11 mouse cellular contexts compared by ENCODE assay signal in the genomic region with DNA sequence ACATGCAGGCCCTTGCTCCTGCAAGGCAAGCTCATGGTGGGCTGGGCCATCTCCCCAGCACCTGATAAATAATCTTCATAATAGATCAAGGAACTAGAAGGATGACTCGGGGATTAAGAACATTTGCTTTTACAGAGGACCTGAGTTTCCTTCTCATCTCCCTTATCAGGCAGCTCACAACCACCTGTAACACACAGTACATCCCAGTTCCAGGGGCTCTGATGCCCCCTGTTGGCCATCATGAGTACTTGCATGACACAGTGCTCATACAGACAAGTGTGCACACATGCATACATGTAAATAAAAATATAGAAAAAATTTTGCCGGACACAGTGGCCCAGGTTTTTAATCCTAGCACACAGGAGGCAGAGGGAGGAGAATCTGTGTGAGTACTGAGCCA. TPM values are rescaled to one million over a fixed set of nuclear protein-coding genes. Genes with fewer than 3 reads are reported as not detected.
DNase-seq lines count a peak whose midpoint lies in the region; ATAC-seq and TF ChIP-seq lines count a peak whose summit lies in the region.
"Had no signal": no experiment of that assay in that cellular context is flagged by ENCODE, and none has a peak within 500 bp of the region (broad histone marks: within the 10 kb centered on the region; RNA-seq: fewer than 3 reads in every experiment).

No protein-coding gene starts in this region.

- no peaks in the 10 kb centered on the region for H3K4me1 ChIP-seq in midbrain, postnatal 0 days (ENCODE audit: insufficient read depth, low read length)
- H3K4me1 ChIP-seq in midbrain, embryonic 10.5 days = peaks cover 4% of the 10 kb centered on the region; the same call in 1 of the 2 replicates
- H3K4me1 ChIP-seq: heart, embryonic 15.5 days had no signal

- TF ChIP-seq CTCF in midbrain, postnatal 0 days (IDR thresholded peaks at IDR 0.05) = peak; percentile 61

- H3K4me2 ChIP-seq in midbrain, postnatal 0 days (ENCODE audit: low read depth, low read length, poor library complexity, severe bottlenecking) = no peak overlapping the region
- H3K4me2 ChIP-seq: heart, embryonic 15.5 days; lung, embryonic 15.5 days had no signal

- WGBS in midbrain, postnatal 0 days = 85% methylated on average over 2 of the region's 2 CpGs
- WGBS in midbrain, embryonic 10.5 days = 88% methylated on average over 2 of the region's 2 CpGs

- H3K27ac ChIP-seq in midbrain, postnatal 0 days (ENCODE audit: low read depth, low read length) = no peak overlapping the region
- no peak overlapping the region for H3K27ac ChIP-seq in midbrain, embryonic 10.5 days (replicated peaks)
- H3K27ac ChIP-seq: heart, embryonic 15.5 days; lung, embryonic 15.5 days had no signal

- H3K9ac ChIP-seq in midbrain, postnatal 0 days (replicated peaks; ENCODE audit: low read length, poor library complexity, severe bottlenecking) = no peak overlapping the region
- H3K9ac ChIP-seq: heart, embryonic 15.5 days; lung, embryonic 15.5 days had no signal

- H3K4me3 ChIP-seq in midbrain, postnatal 0 days (ENCODE audit: low read depth, low read length) = no peak overlapping the region
- no peak overlapping the region for H3K4me3 ChIP-seq in midbrain, embryonic 10.5 days
- H3K4me3 ChIP-seq: heart, embryonic 15.5 days; lung, embryonic 15.5 days had no signal

- H3K9me3 ChIP-seq in midbrain, postnatal 0 days (ENCODE audit: low read length) = no peaks in the 10 kb centered on the region
- H3K9me3 ChIP-seq in midbrain, embryonic 10.5 days (replicated peaks) = no peaks in the 10 kb centered on the region; the same call in 1 of the 2 replicates
- H3K9me3 ChIP-seq: heart, embryonic 15.5 days; lung, embryonic 15.5 days had no signal

- ATAC-seq in midbrain, postnatal 0 days (ENCODE audit: low FRiP score) = no peak
- ATAC-seq in granulocyte monocyte progenitor cell, adult 5-6 weeks (replicated peaks; ENCODE audit: poor library complexity, severe bottlenecking) = peak; percentile 81

- DNase-seq in cerebellum, postnatal 14 days = peak; percentile 41 to 50
- DNase-seq in cerebellum, adult 18-20 months = no peak
- peak; percentile 30 for DNase-seq in midbrain, postnatal 0 days (ENCODE audit: low spot score)
- DNase-seq in midbrain, embryonic 10.5 days (ENCODE audit: low spot score) = no peak
- peak; percentile 66 for DNase-seq in thymus, postnatal 25 days
- no peak for DNase-seq in c-Kit-positive CD71-positive TER-119-positive erythroid progenitor cells, embryonic 14.5 days (ENCODE audit: low spot score)
- no peak for DNase-seq in ovary, postnatal 10 days (ENCODE audit: low spot score)

- H3K27me3 ChIP-seq in midbrain, postnatal 0 days (ENCODE audit: insufficient read depth, low read length) = no peaks in the 10 kb centered on the region
- H3K27me3 ChIP-seq in midbrain, embryonic 10.5 days (ENCODE audit: low read depth, poor library complexity, severe bottlenecking) = no peaks in the 10 kb centered on the region
- H3K27me3 ChIP-seq: heart, embryonic 15.5 days; lung, embryonic 15.5 days had no signal

- H3K36me3 ChIP-seq in midbrain, postnatal 0 days (ENCODE audit: insufficient read depth, low read length) = no peaks in the 10 kb centered on the region
- no peaks in the 10 kb centered on the region for H3K36me3 ChIP-seq in midbrain, embryonic 10.5 days
- H3K36me3 ChIP-seq: heart, embryonic 15.5 days; lung, embryonic 15.5 days had no signal

RNA-seq across cellular contexts. Expression of a gene that starts 17.4 kb away (rescaled TPM):
- 53.4 and 69.5 TPM in 2 replicates for total RNA-seq in midbrain, postnatal 0 days (2014; rRNA removed)
- polyA plus RNA-seq in midbrain, postnatal 0 days (2015; fragmentation: Nextera tagmentation; extraction: Ambion mirVana) = 50.9 and 54.3 TPM in 2 replicates
- 96.4 and 109 TPM in 2 replicates for polyA plus RNA-seq in midbrain, embryonic 10.5 days (2016; fragmentation: Nextera tagmentation; extraction: Ambion mirVana)
- 28.2 and 43.1 TPM in 2 replicates for total RNA-seq in granulocyte monocyte progenitor cell, adult 5-6 weeks (2014; fragmentation: Nextera tagmentation)
- total RNA-seq in granulocyte monocyte progenitor cell, adult 5-6 weeks (2017) = 9.5 and 14.0 TPM in 2 replicates
- total RNA-seq: neutrophil, adult 5-6 weeks had no signal

Comparison
In these comparisons a context has a peak if more than half of its experiments do, and no peak if none do; other contexts are left out.
1. DNase-seq: peak in cerebellum, postnatal 14 days (2 of 2), midbrain, postnatal 0 days (single experiment) and thymus, postnatal 25 days (single experiment); none in cerebellum, adult 18-20 months (0 of 2), midbrain, embryonic 10.5 days (single experiment), c-Kit-positive CD71-positive TER-119-positive erythroid progenitor cells, embryonic 14.5 days (single experiment) and ovary, postnatal 10 days (single experiment).